Mouse (Mus musculus) embryonic fibroblast, embryonic 13.5 days (primary cell): Measurements from ENCODE around the gene Cdk6. TPM values are rescaled to one million over a fixed set of nuclear protein-coding genes. Genes with fewer than 3 reads are reported as not detected.

Source experiments
- H3K27ac ChIP-seq: 2 replicates; pipeline ENCODE4 v1.5.1; 2012; ENCODE audit warnings: low read length, control low read depth, inconsistent platforms; ENCODE audit not compliant: insufficient read depth
- H3K4me1 ChIP-seq: 2 replicates; pipeline ENCODE4 v1.6.1; 2011; ENCODE audit warnings: low read length; ENCODE audit not compliant: control insufficient read depth, insufficient read depth
- H3K4me3 ChIP-seq: 2 replicates; pipeline ENCODE4 v1.5.1; 2011; ENCODE audit warnings: mild to moderate bottlenecking, control low read depth, low read length; ENCODE audit not compliant: insufficient read depth
- CTCF ChIP-seq: IDR thresholded peaks from 2 replicates; pipeline ENCODE4 v1.5.1; 2011; ENCODE audit warnings: mild to moderate bottlenecking, control low read depth, low read length, moderate library complexity, borderline replicate concordance; ENCODE audit not compliant: insufficient read depth
- POLR2A ChIP-seq: IDR thresholded peaks from 2 replicates; pipeline ENCODE4 v1.6.1; 2011; ENCODE audit warnings: low read depth, mild to moderate bottlenecking, control low read depth, low read length, moderate library complexity
- polyA plus RNA-seq: library from polyadenylated mRNA; stranded (reverse); fragments of >200 nt; gene quantifications from 2 replicates; pipeline ENCODE4 v1.2.4, GENCODE M21; 2011; ENCODE audit warnings: low read depth; ENCODE audit not compliant: missing spikeins, insufficient read length

Cdk6 gene
- polyA plus RNA-seq, 1 experiment: 30.5 TPM

DNA sequence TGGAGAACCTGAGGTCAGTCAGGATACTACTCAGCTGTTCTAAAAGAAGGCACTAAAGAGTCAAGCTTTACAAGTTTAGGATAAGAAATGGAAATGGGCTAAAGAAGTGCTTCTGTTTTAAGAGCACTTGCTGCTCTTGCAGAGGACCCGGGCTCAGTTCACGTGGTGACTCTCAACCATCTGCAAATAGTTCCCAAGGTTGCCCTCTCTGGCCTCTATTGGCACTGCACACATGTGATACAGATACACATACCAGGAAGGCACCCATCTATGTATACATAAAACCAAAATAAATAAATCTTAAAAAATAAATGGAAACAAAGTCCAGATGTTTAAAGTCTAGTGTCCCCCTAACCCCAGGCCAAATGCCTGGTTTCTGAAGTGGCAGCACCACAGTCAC is 233.5 kb downstream of the Cdk6 start:
- Histone ChIP-seq H3K4me3 (no peak overlapping the region), H3K27ac (no peak overlapping the region), H3K4me1 (no peaks in the 10 kb centered on the region)
- TF ChIP-seq CTCF (no peak), POLR2A (no peak)

DNA sequence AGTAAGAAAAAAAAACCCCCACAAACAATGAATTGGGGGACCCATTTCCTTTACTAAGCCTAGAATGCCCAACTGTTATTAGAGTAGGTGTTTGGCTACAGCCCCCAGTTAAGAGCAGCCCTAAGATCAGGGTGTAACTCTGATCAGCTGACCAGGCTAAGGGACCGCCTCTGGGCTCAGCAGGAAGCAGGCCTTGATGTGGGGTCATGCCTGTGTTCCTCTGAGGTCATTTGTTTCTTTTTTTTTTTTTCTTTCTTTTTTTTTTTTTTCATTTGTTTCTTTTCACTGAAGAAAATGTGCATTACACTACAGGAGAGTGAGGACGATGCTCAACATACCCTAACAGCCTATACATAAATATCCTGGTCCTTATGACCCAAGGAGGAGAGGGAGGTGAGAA is 236.7 kb downstream of the Cdk6 start:
- no peak overlapping the region for H3K27ac ChIP-seq
- TF ChIP-seq POLR2A (no peak), CTCF (no peak)
- H3K4me1 ChIP-seq: no peaks in the 10 kb centered on the region
- no peak overlapping the region for H3K4me3 ChIP-seq

DNA sequence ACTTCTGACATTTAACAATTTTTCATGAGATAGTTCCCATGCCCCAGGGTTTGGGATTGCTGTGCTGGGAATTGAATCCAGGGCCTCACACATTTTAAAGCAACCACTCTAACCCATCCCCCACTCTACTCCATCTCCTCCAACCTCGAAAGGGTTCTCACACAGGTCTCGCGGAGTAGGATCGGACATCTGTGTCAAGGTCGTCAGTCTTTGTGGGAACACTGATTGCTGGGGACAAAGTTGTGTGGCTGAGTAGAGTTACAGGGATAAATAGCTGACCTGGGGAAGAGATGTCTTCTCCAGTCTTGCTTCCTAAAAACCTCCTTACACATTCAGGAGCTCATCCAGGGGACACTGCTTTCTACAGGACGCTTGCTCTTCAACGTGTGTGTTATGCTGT is 237.8 kb downstream of the Cdk6 start:
- Histone ChIP-seq H3K27ac (no peak overlapping the region), H3K4me1 (no peaks in the 10 kb centered on the region), H3K4me3 (no peak overlapping the region)
- TF ChIP-seq CTCF: no peak
- no peak for TF ChIP-seq POLR2A

Other genes with a start within 250 kb of the Cdk6 start
- gene Fam133b, start 202.3 kb downstream of the Cdk6 start, polyA plus RNA-seq: 23.2 and 30.0 TPM in 2 replicates
- 8.0 and 10.8 TPM in 2 replicates for gene 1700109H08Rik, start 230.1 kb downstream of the Cdk6 start, polyA plus RNA-seq